Mouse (Mus musculus) heart, adult 9 months (tissue): ENCODE measurements around the gene Arhgef18.
A peak's percentile ranks its signal among the peaks of the same experiment; 100 is the strongest.

Experiments
- DNase-seq, 2 experiments: peaks; one replicate each; pipeline ENCODE4 v3.0.0; 2022; ENCODE audit warnings: low spot score in 2 of 2

Arhgef18 gene

GRCm38 (mm10) chr8:3392771-3393710 is at the start of gene Arhgef18:
TSS of gene Arhgef18 (plus strand) at chr8:3393006.
- DNase-seq = peak; percentile 89 to 91

- no peak for DNase-seq
Measured at GRCm38 (mm10) chr8:3345337-3345736, 47.5 kb upstream of the Arhgef18 start.

DNA sequence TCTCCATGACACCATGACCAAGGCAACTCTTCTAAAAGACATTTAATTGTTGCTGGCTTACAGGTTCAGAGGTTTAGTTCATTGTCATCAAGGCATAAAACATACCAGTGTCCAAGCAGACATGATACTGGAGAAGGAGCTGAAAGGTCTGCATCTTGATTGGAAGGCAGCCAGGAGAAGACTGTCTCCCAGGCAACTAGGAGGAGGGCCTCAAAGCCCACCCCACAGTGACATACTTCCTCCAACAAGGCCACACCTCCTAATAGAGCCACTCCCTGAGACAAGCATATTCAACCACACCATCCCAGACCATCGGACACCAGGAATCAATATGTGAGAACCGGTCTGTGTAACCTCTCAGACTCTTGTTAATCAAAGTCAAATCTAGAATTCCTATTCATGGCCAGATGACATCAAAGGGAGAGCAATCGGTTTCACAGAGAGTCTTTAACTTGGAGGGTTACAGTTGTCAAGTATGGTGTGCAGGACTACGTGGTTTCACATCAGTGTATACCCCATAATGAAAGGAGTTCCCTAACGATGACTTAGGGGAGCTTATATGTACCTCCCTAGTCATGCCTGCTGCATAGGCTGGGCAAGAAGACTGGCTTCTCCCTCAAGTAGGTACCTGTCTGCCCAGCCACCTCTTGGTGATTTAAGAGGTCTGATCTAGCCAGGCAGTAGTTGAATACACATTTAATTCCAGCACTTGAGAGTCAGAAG is 46.0 kb upstream of the Arhgef18 start:
- DNase-seq = no peak

DNA sequence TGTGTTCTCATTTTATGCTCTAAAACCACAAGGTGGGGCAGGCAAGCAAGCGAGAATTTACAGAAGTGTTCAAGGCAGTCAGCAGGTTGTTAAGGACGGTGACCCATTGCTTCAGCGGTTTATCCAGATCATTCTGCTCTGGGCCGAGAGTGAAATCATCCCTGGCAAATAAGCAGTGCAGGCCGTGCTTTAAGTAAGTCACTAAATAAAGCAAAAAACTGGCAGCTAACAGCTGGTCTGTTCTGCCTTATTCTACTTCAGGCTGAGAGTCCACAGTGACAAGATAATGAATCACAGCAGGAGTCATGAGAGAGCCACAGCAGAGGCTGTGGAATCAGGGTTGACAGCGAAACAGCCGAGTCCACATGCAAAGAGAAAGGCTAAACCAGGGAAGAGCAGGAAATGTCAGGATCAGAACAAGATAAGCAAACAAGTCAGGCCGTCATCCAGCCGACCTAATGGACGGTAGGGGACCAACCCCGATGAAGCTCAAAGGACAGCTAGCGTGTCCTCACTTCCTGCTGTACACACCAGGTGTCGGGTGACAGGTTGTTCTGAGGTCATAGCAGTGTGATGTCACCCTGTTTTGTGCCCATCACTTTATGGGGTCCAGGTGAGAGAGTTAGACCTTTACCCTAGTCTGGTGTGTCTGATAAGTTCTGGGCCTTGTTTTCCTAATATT is 44.5 kb upstream of the Arhgef18 start:
- DNase-seq = no peak

DNA sequence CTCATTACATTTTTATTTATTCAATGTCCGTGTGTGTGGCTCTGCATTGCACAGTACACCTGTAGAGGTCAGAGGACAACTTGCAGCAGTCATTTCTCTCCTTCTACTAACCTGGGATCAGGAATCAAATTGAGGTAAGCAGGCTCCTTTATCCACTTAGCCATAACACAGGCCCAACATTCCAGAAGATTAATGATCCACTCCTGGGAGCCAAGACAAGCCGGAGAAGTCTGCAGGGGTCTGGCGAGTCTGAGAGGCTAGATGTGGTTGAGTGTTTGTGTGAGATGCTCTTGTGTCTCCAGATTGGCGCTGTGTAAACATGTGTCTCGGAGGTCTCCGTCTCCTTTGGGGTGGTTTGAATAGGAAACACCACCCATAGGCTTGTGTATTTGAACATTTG is 42.1 kb upstream of the Arhgef18 start:
- no peak for DNase-seq

GRCm38 (mm10) chr8:3352715-3353114 is 40.1 kb upstream of the Arhgef18 start:
- DNase-seq = no peak

DNA sequence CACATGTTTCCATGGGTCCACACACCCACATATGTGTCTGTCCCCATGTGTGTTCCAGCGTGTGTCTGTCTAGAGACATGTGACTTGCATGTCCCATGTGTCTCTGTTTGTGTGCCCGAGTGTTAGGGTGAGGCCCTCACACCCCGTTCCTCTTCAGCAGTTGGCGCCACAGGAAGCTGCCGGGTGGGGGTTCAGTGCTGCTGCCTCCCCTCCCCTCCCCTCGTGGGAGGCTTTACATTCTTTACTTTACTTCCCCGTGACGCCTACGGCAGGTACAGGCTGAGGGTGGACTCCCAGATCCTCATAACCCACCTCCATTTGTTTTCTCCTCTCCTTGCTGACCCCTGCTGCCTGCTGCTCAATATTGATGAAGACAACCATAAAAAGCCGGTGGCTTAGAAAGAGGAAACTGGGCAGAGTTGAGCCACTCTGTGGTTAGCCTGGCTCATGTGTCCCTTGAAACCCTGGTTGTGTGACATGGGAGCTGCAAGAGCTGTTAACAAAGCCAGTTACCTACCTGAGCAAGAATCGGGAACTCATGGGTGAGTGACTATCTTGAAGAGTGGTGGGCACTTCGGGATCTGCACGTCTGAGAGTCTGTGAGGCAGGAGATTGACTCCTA is 39.5 kb upstream of the Arhgef18 start, which contains the start of gene A430078G23Rik:
A430078G23Rik (plus strand) TSS at position 227 of the 622 bp plus-strand sequence.
- peak; percentile 6 to 32 for DNase-seq

DNA sequence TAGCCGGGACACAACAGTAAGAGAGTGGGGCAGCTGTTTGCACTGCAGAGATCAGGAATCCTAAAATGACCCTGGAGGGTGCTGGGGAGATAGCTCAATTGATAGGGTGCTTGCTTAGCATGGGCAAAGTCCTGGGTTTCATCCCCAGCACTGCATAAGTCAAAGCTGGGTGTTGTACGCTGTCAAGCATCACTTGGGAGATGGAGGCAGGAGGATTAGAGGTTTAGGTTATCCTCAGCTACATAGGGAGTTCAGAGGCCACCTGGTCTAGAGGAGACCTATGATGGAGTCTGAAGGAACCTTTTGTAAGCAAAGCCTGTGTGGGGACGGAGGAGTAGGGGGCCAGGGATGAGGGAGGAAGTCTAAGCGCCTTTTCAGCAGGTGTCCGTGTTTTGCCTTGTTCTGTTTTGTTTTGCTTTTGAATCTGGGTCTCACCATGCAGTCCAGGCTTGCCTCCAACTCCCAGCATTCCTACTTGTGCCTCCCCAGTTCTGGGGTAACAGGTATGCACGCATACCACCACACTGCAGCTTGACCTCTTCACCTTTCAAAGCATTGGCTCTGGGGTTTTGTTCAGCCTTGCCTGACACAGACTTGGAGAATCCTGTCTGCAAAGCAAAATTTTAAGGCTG is 38.9 kb upstream of the Arhgef18 start:
- no peak for DNase-seq

- no peak for DNase-seq
Measured at GRCm38 (mm10) chr8:3354443-3354812, 38.4 kb upstream of the Arhgef18 start.

GRCm38 (mm10) chr8:3355586-3355985 is 37.2 kb upstream of the Arhgef18 start:
- peak; percentile 6 to 29 for DNase-seq

DNA sequence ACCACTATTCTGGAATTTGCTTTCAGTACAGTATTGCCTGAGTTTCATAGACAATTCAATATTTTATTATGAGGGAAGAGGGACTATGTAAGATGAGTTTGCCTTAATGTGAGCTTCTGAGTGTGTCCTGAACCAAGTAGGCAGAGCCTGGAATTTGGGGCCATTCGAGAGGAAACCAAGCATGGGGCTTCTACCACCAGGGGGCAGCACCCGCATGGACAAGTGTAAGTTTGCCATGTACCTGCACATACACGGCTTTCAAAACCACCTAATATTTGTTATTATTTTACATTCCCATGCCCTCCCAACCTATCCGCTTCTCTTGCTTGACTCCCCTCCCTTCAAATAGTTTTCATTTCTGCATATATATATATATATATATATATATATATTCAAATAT is 34.7 kb upstream of the Arhgef18 start:
- peak; percentile 25 to 61 for DNase-seq

GRCm38 (mm10) chr8:3367086-3367485 is 25.7 kb upstream of the Arhgef18 start:
- no peak for DNase-seq

DNA sequence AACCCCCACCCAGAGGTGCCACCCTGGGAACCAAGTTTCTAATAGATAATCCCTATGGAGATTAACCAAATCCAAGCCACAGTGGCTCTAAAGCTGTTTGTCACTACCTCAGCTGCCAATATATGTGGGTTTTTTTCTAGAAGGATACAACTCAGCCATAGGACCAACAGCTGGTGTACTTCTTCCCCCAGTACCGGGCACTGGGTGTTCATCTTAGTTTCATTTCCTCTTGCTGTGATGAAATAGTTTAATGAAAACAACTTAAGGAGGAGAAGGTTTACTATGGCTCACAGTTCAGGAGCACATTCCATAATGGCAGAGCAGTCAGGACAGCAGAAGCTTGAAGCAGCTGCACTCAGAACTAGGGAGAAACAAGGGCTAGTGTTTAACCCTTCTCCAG is 24.7 kb upstream of the Arhgef18 start:
- DNase-seq = no peak

DNA sequence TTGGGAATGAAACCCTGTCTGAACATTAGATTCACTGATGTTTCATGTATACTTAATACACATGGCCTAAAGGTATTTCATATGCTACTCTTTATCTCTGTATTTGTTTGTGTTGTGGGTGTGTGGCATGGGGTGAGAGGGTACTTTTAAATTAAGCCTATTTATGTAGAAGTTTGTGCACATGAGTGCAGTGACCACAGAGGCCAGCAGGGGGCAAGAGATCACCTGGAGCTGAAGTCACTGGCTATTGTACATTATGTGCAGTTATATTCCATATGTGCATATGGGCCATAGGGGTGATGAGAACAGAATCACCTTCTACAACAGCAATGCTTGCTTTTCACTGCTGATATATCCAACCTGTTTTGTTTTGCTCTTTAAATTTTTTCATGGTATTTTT is 17.1 kb upstream of the Arhgef18 start:
- DNase-seq = no peak

DNA sequence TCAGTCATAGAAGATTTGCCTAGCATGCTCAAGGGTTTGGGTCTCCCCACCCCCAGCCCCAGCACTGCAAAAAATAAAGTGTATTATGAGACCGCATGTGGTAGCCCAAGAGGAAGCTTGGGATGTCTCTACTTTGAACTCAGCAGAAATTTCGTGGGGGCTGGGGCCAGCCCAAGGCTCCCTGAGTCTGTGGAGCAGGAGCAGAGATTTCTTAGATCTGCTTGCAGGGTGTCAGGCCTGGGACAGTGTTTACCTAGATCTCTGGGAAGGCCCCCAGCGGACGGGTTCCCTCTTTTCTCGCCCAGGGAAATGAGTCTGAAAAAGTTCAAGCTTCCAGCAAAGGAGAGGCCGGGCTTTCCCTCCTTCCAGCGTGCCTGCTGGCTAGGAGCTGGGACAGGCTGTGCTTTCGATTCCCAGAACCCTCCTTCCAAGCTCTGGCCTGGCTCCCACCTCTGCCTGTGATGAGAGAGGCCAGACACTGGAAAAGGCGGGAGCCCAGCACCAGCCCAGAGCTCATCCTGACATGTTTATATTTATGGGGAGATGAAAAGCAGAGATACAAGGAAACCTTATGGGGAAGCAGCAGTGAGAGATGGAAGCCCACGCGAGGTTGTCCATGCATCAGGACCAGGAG is 16.0 kb upstream of the Arhgef18 start:
- DNase-seq = peak in 1 of 2 experiments; percentile 43

DNA sequence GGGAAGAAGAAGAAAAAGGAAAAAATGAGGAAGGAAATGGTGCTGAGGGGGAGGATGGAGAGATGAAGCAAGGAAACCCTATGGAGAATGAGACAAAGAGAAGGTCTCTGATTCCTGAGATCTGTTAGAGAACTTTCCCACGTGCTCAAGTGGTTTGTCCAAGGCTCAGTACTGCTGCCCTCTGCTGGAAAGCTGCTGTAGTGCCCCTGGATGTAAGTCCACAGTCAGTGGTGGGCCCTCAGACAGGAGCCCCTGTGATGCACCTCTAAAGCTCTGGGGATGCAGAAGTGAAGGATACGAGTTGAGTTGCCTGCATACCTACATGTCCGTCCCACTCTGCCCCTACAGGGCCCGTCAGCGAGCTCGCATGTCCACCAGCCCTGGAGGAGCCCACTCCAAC is 5.5 kb upstream of the Arhgef18 start:
- DNase-seq = peak in 1 of 2 experiments; percentile 43

- no peak for DNase-seq
Measured at GRCm38 (mm10) chr8:3388591-3389338, 4.0 kb upstream of the Arhgef18 start.

- DNase-seq = no peak
Measured at GRCm38 (mm10) chr8:3389506-3389905, 3.3 kb upstream of the Arhgef18 start.

DNA sequence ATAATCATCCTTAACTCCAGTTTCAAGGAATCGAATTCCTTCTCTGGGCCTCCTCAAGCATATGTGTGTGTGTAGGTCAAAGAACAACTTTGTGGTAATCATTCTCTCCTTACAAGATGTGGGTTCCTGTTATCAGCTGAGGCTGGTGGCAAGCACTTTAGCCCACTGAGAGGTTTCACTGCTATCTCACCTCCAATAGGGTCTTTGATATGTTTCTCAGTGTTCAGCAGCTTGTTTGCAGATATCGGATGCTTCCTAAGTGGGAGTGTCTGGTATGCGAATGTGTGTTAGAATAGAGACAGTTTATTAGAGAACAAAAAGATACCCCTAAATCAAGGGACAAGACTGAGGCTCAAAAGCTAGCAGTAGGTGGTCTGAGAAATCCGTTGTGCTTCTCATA is 513 bp upstream of the Arhgef18 start:
- DNase-seq = no peak

GRCm38 (mm10) chr8:3394600-3394999 is 1.8 kb downstream of the Arhgef18 start:
- DNase-seq = no peak
